Mouse (Mus musculus) E14TG2a.4 (cell line): ENCODE data around the gene Slc35g3.

Source experiments
- CTCF ChIP-seq: conservative IDR thresholded peaks from 2 replicates; pipeline ENCODE4 v1.5.1; 2014; ENCODE audit warnings: low read length
- POU5F1 ChIP-seq: IDR thresholded peaks from 2 replicates; pipeline ENCODE4 v1.6.1; 2014; ENCODE audit warnings: low read length, borderline replicate concordance

GRCm38 (mm10) chr11:69766126-69766609, 4.4 kb upstream of the Slc35g3 start:
- TF ChIP-seq CTCF = no peak
- TF ChIP-seq POU5F1 = no peak
